Mouse (Mus musculus) hindbrain, embryonic 10.5 days (tissue): Measurements from ENCODE around the gene Otos. TPM values are rescaled to one million over a fixed set of nuclear protein-coding genes. Genes with fewer than 3 reads are reported as not detected.

Source experiments
- DNase-seq: peaks from one replicate; pipeline ENCODE4 v3.0.0-alpha.2; 2017; ENCODE audit warnings: low spot score
- H3K27ac ChIP-seq: fragments of 300-500 bp; sonication (generic); 2 replicates; pipeline ENCODE4 v1.5.1; 2016; ENCODE audit warnings: mild to moderate bottlenecking, moderate library complexity
- H3K27me3 ChIP-seq: fragments of 300-500 bp; sonication (generic); 2 replicates; pipeline ENCODE4 v1.6.1; 2016; ENCODE audit warnings: mild to moderate bottlenecking; ENCODE audit not compliant: poor library complexity, insufficient read depth, severe bottlenecking
- H3K36me3 ChIP-seq: fragments of 300-500 bp; sonication (generic); 2 replicates; pipeline ENCODE4 v1.6.1; 2016; ENCODE audit warnings: mild to moderate bottlenecking, moderate library complexity
- H3K4me1 ChIP-seq: fragments of 300-500 bp; sonication (generic); replicated peaks from 2 replicates; pipeline ENCODE4 v1.6.1; 2016; ENCODE audit warnings: mild to moderate bottlenecking
- H3K4me3 ChIP-seq: fragments of 300-500 bp; sonication (generic); 2 replicates; pipeline ENCODE4 v1.5.1; 2016; ENCODE audit warnings: mild to moderate bottlenecking, moderate library complexity
- H3K9me3 ChIP-seq: fragments of 300-500 bp; sonication (generic); 2 replicates; pipeline ENCODE4 v1.6.1; 2016; ENCODE audit warnings: mild to moderate bottlenecking, moderate library complexity
- WGBS: fragments of 180-500 bp; shearing (Covaris S2); methylation state at CpG from one replicate; pipeline ENCODE4 v1.1.7; 2016; 5-methylcytosine and 5-hydroxymethylcytosine counted together
- polyA plus RNA-seq: library from polyadenylated mRNA; unstranded; fragments of >200 nt; fragmentation: Nextera tagmentation; extraction: Ambion mirVana; gene quantifications from 2 replicates; pipeline ENCODE4 v1.2.1, GENCODE M21; 2016

The Otos gene
- polyA plus RNA-seq, 1 experiment from 2014 or later = 0.07 TPM

- 81% methylated on average over 4 of the region's 4 CpGs for WGBS
- no peak for DNase-seq
These were observed 20.4 kb downstream of the Otos start for GRCm38 (mm10) chr1:92628227-92628626.

GRCm38 (mm10) chr1:92618360-92618759, 30.3 kb downstream of the Otos start:
- H3K4me1 ChIP-seq = no peaks in the 10 kb centered on the region
- no peak for DNase-seq
- no peaks in the 10 kb centered on the region for H3K36me3 ChIP-seq
- WGBS = 75% methylated on average over 4 of the region's 4 CpGs
- no peaks in the 10 kb centered on the region for H3K9me3 ChIP-seq
- H3K27ac ChIP-seq = no peak overlapping the region
- no peaks in the 10 kb centered on the region; the same call in 1 of the 2 replicates for H3K27me3 ChIP-seq
- no peak overlapping the region for H3K4me3 ChIP-seq

More at GRCm38 (mm10) chr1:92628227-92628626, 20.4 kb downstream of the Otos start:
- H3K9me3 ChIP-seq = no peaks in the 10 kb centered on the region
- H3K27ac ChIP-seq = no peak overlapping the region
- no peaks in the 10 kb centered on the region for H3K36me3 ChIP-seq
- no peak overlapping the region for H3K4me3 ChIP-seq
- no peaks in the 10 kb centered on the region for H3K27me3 ChIP-seq
- no peaks in the 10 kb centered on the region for H3K4me1 ChIP-seq

GRCm38 (mm10) chr1:92617488-92617887, 31.2 kb downstream of the Otos start, which contains the start of gene Olfr12:
Gene Olfr12 (plus strand): TSS chr1:92617788.
- 65% methylated on average over 2 of the region's 2 CpGs for WGBS
- no peak for DNase-seq

GRCm38 (mm10) chr1:92616046-92616445, 32.6 kb downstream of the Otos start:
- WGBS = 84% methylated on average over 1 of the region's 1 CpGs
- peaks cover 10% of the 10 kb centered on the region; the same call in 1 of the 2 replicates for H3K27me3 ChIP-seq

More at GRCm38 (mm10) chr1:92617488-92617887, 31.2 kb downstream of the Otos start, which contains the start of gene Olfr12:
- H3K27ac ChIP-seq = no peak within 1 kb of the TSS
- no peaks in the 10 kb centered on the region for H3K9me3 ChIP-seq
- H3K27me3 ChIP-seq = peaks cover under 1% of the 10 kb centered on the region; the same call in 1 of the 2 replicates
- no peaks in the 10 kb centered on the region for H3K36me3 ChIP-seq
- H3K4me3 ChIP-seq = no peak within 1 kb of the TSS
- H3K4me1 ChIP-seq = no peaks in the 10 kb centered on the region

GRCm38 (mm10) chr1:92614516-92614915, 34.1 kb downstream of the Otos start:
- Histone ChIP-seq H3K27ac (no peak overlapping the region), H3K27me3 (peaks cover 10% of the 10 kb centered on the region; the same call in 1 of the 2 replicates), H3K4me3 (no peak overlapping the region), H3K9me3 (no peaks in the 10 kb centered on the region), H3K36me3 (no peaks in the 10 kb centered on the region), H3K4me1 (no peaks in the 10 kb centered on the region)
- no peak for DNase-seq
- 7% methylated on average over 1 of the region's 1 CpGs for whole genome bisulfite sequencing

More at GRCm38 (mm10) chr1:92616046-92616445, 32.6 kb downstream of the Otos start:
- Histone ChIP-seq H3K9me3 (no peaks in the 10 kb centered on the region), H3K4me3 (no peak overlapping the region), H3K36me3 (no peaks in the 10 kb centered on the region), H3K4me1 (no peaks in the 10 kb centered on the region), H3K27ac (no peak overlapping the region)
- DNase-seq = no peak

- DNase-seq = no peak
- H3K9me3 ChIP-seq = no peaks in the 10 kb centered on the region
- no peaks in the 10 kb centered on the region for H3K36me3 ChIP-seq
- H3K27ac ChIP-seq = no peak overlapping the region
- 52% methylated on average over 4 of the region's 4 CpGs for WGBS
- H3K4me1 ChIP-seq = no peaks in the 10 kb centered on the region
- H3K27me3 ChIP-seq = peaks cover 10% of the 10 kb centered on the region; the same call in 1 of the 2 replicates
- H3K4me3 ChIP-seq = no peak overlapping the region
These were observed 35.5 kb downstream of the Otos start for GRCm38 (mm10) chr1:92613175-92613574.

- H3K36me3 ChIP-seq = no peaks in the 10 kb centered on the region
- WGBS = 10% methylated on average over 5 of the region's 5 CpGs
- DNase-seq = peak; percentile 47
- no peaks in the 10 kb centered on the region for H3K9me3 ChIP-seq
- no peak overlapping the region for H3K27ac ChIP-seq
- no peaks in the 10 kb centered on the region for H3K4me1 ChIP-seq
- H3K4me3 ChIP-seq = no peak overlapping the region
- peaks cover 10% of the 10 kb centered on the region; the same call in 1 of the 2 replicates for H3K27me3 ChIP-seq
These were observed 37.6 kb downstream of the Otos start for GRCm38 (mm10) chr1:92611008-92611407.

GRCm38 (mm10) chr1:92607711-92608110, 40.9 kb downstream of the Otos start:
- H3K4me1 ChIP-seq = no peaks in the 10 kb centered on the region
- WGBS = 74% methylated on average over 4 of the region's 4 CpGs
- H3K36me3 ChIP-seq = no peaks in the 10 kb centered on the region
- no peak overlapping the region for H3K4me3 ChIP-seq
- no peak overlapping the region for H3K27ac ChIP-seq
- H3K27me3 ChIP-seq = peaks cover 10% of the 10 kb centered on the region; the same call in 1 of the 2 replicates
- H3K9me3 ChIP-seq = no peaks in the 10 kb centered on the region
- DNase-seq = no peak

- DNase-seq = no peak
- Histone ChIP-seq H3K27me3 (no peaks in the 10 kb centered on the region), H3K9me3 (no peaks in the 10 kb centered on the region), H3K4me1 (no peaks in the 10 kb centered on the region), H3K27ac (no peak within 1 kb of the TSS), H3K4me3 (no peak within 1 kb of the TSS), H3K36me3 (no peaks in the 10 kb centered on the region)
- WGBS = 86% methylated on average over 1 of the region's 1 CpGs
These were observed 43.2 kb downstream of the Otos start, which contains the start of gene Olfr1410 for GRCm38 (mm10) chr1:92605482-92605881. Gene Olfr1410 (plus strand): TSS chr1:92605782.

- Histone ChIP-seq H3K4me3 (no peak overlapping the region), H3K9me3 (no peaks in the 10 kb centered on the region)
- 86% methylated on average over 3 of the region's 3 CpGs for WGBS
These were observed 52.6 kb downstream of the Otos start for GRCm38 (mm10) chr1:92596019-92596418.

More at GRCm38 (mm10) chr1:92596019-92596418, 52.6 kb downstream of the Otos start:
- Histone ChIP-seq H3K4me1 (no peaks in the 10 kb centered on the region), H3K36me3 (no peaks in the 10 kb centered on the region), H3K27ac (no peak overlapping the region), H3K27me3 (no peaks in the 10 kb centered on the region)
- DNase-seq = no peak

Other genes starting within 250 kb of the Otos start
- 291 and 296 TPM in 2 replicates for gene Ndufa10, start 175.0 kb downstream of the Otos start, polyA plus RNA-seq
- gene Olfr1416, start 163.7 kb downstream of the Otos start, polyA plus RNA-seq = not detected in 2 replicates
- not detected in 2 replicates for gene Olfr1415, start 152.7 kb downstream of the Otos start, polyA plus RNA-seq
- not detected in 2 replicates for gene Olfr1414, start 130.2 kb downstream of the Otos start, polyA plus RNA-seq
- not detected in 2 replicates for gene Olfr1413, start 77.5 kb downstream of the Otos start, polyA plus RNA-seq
- gene Olfr1412, start 63.1 kb downstream of the Otos start, polyA plus RNA-seq = not detected in 2 replicates
- gene Olfr1411, start 54.4 kb downstream of the Otos start, polyA plus RNA-seq = not detected in 2 replicates
- not detected in 2 replicates for gene Olfr1410, start 43.1 kb downstream of the Otos start, polyA plus RNA-seq
- 0.18 TPM in 1 of 2 replicates, not detected in the other for gene Olfr12, start 31.1 kb downstream of the Otos start, polyA plus RNA-seq
- gene Cops9, start 6.9 kb downstream of the Otos start, polyA plus RNA-seq = 391 and 433 TPM in 2 replicates
- gene Gpc1, start 182.8 kb upstream of the Otos start, polyA plus RNA-seq = 72.1 and 76.0 TPM in 2 replicates